8 mouse cellular contexts compared by ENCODE assay signal in genomic region chr7:4922931-4923565, GRCm38 (mm10). TPM values are rescaled to one million over a fixed set of nuclear protein-coding genes. Genes with fewer than 3 reads are reported as not detected.
A peak's percentile ranks its signal among the peaks of the same experiment; 100 is the strongest.
DNase-seq lines count a peak whose midpoint lies in the region; ATAC-seq and TF ChIP-seq lines count a peak whose summit lies in the region.

No protein-coding gene starts in this region.

- 5% methylated on average over 14 of the region's 14 CpGs for WGBS in heart, adult 2 months
- 4% methylated on average over 14 of the region's 14 CpGs for whole genome bisulfite sequencing in liver, embryonic 12.5 days (ENCODE audit: insufficient replicate concordance)

- H3K36me3 ChIP-seq in heart, adult 2 months (ENCODE audit: control insufficient read depth, insufficient read depth, low read length): no peaks in the 10 kb centered on the region
- H3K36me3 ChIP-seq in liver, embryonic 12.5 days: peaks cover 30% of the 10 kb centered on the region

- H3K4me1 ChIP-seq in heart, adult 2 months (ENCODE audit: control insufficient read depth, insufficient read depth, low read length): peaks cover 15% of the 10 kb centered on the region
- peaks cover 47% of the 10 kb centered on the region for H3K4me1 ChIP-seq in liver, embryonic 12.5 days

- H3K9ac ChIP-seq in heart, adult 2 months (ENCODE audit: low read depth, low read length): peak overlapping the region; percentile 46
- no peak overlapping the region for H3K9ac ChIP-seq in liver, embryonic 12.5 days

- intact Hi-C loops in heart, adult 2 months (cut with DNase I): no loop called here
- intact Hi-C loops in heart, postnatal 14 days (cut with DNase I): loop anchor here (5.0 kb wide), 1 partner anchor 111 kb away; the partner anchor contains the start of gene Ube2s

- peak overlapping the region; percentile 68 for H3K27ac ChIP-seq in heart, adult 2 months
- H3K27ac ChIP-seq in liver, embryonic 12.5 days: no peak overlapping the region

- H3K79me2 ChIP-seq in heart, adult 2 months (replicated peaks; ENCODE audit: control insufficient read depth, insufficient read depth, low read length): no peaks in the 10 kb centered on the region

- no peak for TF ChIP-seq EP300 in heart, adult 2 months (IDR thresholded peaks at IDR 0.05; ENCODE audit: insufficient read depth, low read depth, low read length)

- H3K27me3 ChIP-seq in heart, adult 2 months (ENCODE audit: control insufficient read depth, insufficient read depth, low read length): no peaks in the 10 kb centered on the region
- H3K27me3 ChIP-seq in liver, embryonic 12.5 days (replicated peaks): peaks cover 66% of the 10 kb centered on the region

- peak; percentile 41 to 44 for DNase-seq in heart, adult 2 months
- DNase-seq in heart, postnatal 14 days: no peak
- peak; percentile 89 for DNase-seq in cerebellum, adult 9-11 months
- DNase-seq in frontal cortex, postnatal 14 days (ENCODE audit: low spot score in 2 of 2): peak; percentile 73 to 78
- DNase-seq in kidney, postnatal 14 days: peak; percentile 62
- peak; percentile 76 to 80 for DNase-seq in right cerebral cortex, adult 2 months (ENCODE audit: low spot score in 2 of 2)

- no peak for TF ChIP-seq POLR2A in heart, adult 2 months (IDR thresholded peaks at IDR 0.05; ENCODE audit: insufficient read depth, low read depth, low read length)

- ATAC-seq in liver, embryonic 12.5 days: no peak
- no peak for ATAC-seq in erythroblast, adult 5-6 weeks (replicated peaks; ENCODE audit: low FRiP score, poor library complexity, severe bottlenecking)

- peak overlapping the region; percentile 49 for H3K4me3 ChIP-seq in heart, adult 2 months
- H3K4me3 ChIP-seq in liver, embryonic 12.5 days: peak overlapping the region; percentile 3; the same call in 1 of the 2 replicates

- TF ChIP-seq CTCF in heart, adult 2 months (IDR thresholded peaks at IDR 0.05): peak; percentile 54

- H3K9me3 ChIP-seq in liver, embryonic 12.5 days (replicated peaks): no peaks in the 10 kb centered on the region

- H3K4me2 ChIP-seq in liver, embryonic 12.5 days: peak overlapping the region; percentile 56

RNA-seq across cellular contexts. Expression of gene Nat14, which starts 1.2 kb away (rescaled TPM):
- total RNA-seq in heart, adult 2 months (2021): 1 to 10 TPM; 5.6 to 5.8 TPM
- polyA plus RNA-seq in heart, adult 2 months (2012; rRNA removed): 3.5 TPM in 2 replicates
- 1 to 10 TPM; 5.9 to 6.1 TPM for total RNA-seq in heart, postnatal 14 days (2021)
- 0.54 and 0.67 TPM in 2 replicates for polyA plus RNA-seq in liver, embryonic 12.5 days (2016; fragmentation: Nextera tagmentation; extraction: Ambion mirVana)
- 1.7 TPM in 1 of 2 replicates, not detected in the other for total RNA-seq in erythroblast, adult 5-6 weeks (2015; ENCODE audit: low replicate concordance)
- 2.5 TPM in 1 of 2 replicates, not detected in the other for total RNA-seq in erythroblast, adult 5-6 weeks (2017; ENCODE audit: low replicate concordance)

RNA-seq across cellular contexts. Expression of gene Ssc5d, which starts 2.5 kb away (rescaled TPM):
- total RNA-seq in heart, adult 2 months (2021): 1 to 10 TPM; 1.7 to 2.9 TPM
- polyA plus RNA-seq in heart, adult 2 months (2012; rRNA removed): 5.9 and 6.4 TPM in 2 replicates
- 1 to 10 TPM; 7.8 TPM for total RNA-seq in heart, postnatal 14 days (2021)
- polyA plus RNA-seq in liver, embryonic 12.5 days (2016; fragmentation: Nextera tagmentation; extraction: Ambion mirVana): 0.13 and 0.19 TPM in 2 replicates
- total RNA-seq in erythroblast, adult 5-6 weeks (2015; ENCODE audit: low replicate concordance): not detected in 2 replicates
- 0.28 TPM in 1 of 2 replicates, not detected in the other for total RNA-seq in erythroblast, adult 5-6 weeks (2017; ENCODE audit: low replicate concordance)

RNA-seq across cellular contexts. Expression of gene Zfp628, which starts 8.0 kb away (rescaled TPM):
- 1 to 10 TPM; 6.8 to 9.4 TPM for total RNA-seq in heart, adult 2 months (2021)
- 6.1 and 7.5 TPM in 2 replicates for polyA plus RNA-seq in heart, adult 2 months (2012; rRNA removed)
- total RNA-seq in heart, postnatal 14 days (2021): 1 to 10 TPM; 9.4 to 9.6 TPM
- 2.4 and 2.7 TPM in 2 replicates for polyA plus RNA-seq in liver, embryonic 12.5 days (2016; fragmentation: Nextera tagmentation; extraction: Ambion mirVana)
- 1.7 and 2.3 TPM in 2 replicates for total RNA-seq in erythroblast, adult 5-6 weeks (2015; ENCODE audit: low replicate concordance)
- total RNA-seq in erythroblast, adult 5-6 weeks (2017; ENCODE audit: low replicate concordance): 1.5 and 2.0 TPM in 2 replicates

RNA-seq across cellular contexts. Expression of gene Gm36210, which starts 16.7 kb away (rescaled TPM):
- total RNA-seq in heart, adult 2 months (2021): under 1 TPM in 1 of 2 experiments, not detected in 1; 0.18 TPM
- polyA plus RNA-seq in heart, adult 2 months (2012; rRNA removed): 0.20 and 0.29 TPM in 2 replicates
- not detected for total RNA-seq in heart, postnatal 14 days (2021)
- 0.10 TPM in 1 of 2 replicates, not detected in the other for polyA plus RNA-seq in liver, embryonic 12.5 days (2016; fragmentation: Nextera tagmentation; extraction: Ambion mirVana)
- not detected in 2 replicates for total RNA-seq in erythroblast, adult 5-6 weeks (2015; ENCODE audit: low replicate concordance)
- total RNA-seq in erythroblast, adult 5-6 weeks (2017; ENCODE audit: low replicate concordance): not detected in 2 replicates

RNA-seq across cellular contexts. Expression of gene Sbk2, which starts 41.2 kb away (rescaled TPM):
- total RNA-seq in heart, adult 2 months (2021): 10 to 100 TPM; 26.5 to 35.6 TPM
- polyA plus RNA-seq in heart, adult 2 months (2012; rRNA removed): 85.0 and 119 TPM in 2 replicates
- total RNA-seq in heart, postnatal 14 days (2021): 10 to 100 TPM in 1 of 2 experiments, 1 to 10 TPM in 1; 4.2 to 11.6 TPM
- polyA plus RNA-seq in liver, embryonic 12.5 days (2016; fragmentation: Nextera tagmentation; extraction: Ambion mirVana): not detected in 2 replicates
- not detected in 2 replicates for total RNA-seq in erythroblast, adult 5-6 weeks (2015; ENCODE audit: low replicate concordance)
- total RNA-seq in erythroblast, adult 5-6 weeks (2017; ENCODE audit: low replicate concordance): not detected in 2 replicates

Comparison
In these comparisons a context has a peak if more than half of its experiments do, and no peak if none do; other contexts are left out.
1. DNase-seq: peak in heart, adult 2 months (2 of 2), cerebellum, adult 9-11 months (single experiment), frontal cortex, postnatal 14 days (2 of 2), kidney, postnatal 14 days (single experiment) and right cerebral cortex, adult 2 months (2 of 2); none in heart, postnatal 14 days (0 of 2).